22 mouse cellular contexts compared by ENCODE assay signal in genomic region chr5:32033621-32034020, GRCm38 (mm10).
DNase-seq lines count a peak whose midpoint lies in the region; TF ChIP-seq lines count a peak whose summit lies in the region.
"Had no signal": no experiment of that assay in that cellular context is flagged by ENCODE, and none has a peak within 500 bp of the region (broad histone marks: within the 10 kb centered on the region; RNA-seq: fewer than 3 reads in every experiment).

No protein-coding gene starts in this region.

- peaks cover 2% of the 10 kb centered on the region for H3K4me1 ChIP-seq in heart, adult 2 months (ENCODE audit: control insufficient read depth, insufficient read depth, low read length)
- peaks cover 35% of the 10 kb centered on the region for H3K4me1 ChIP-seq in small intestine, adult 2 months (ENCODE audit: control insufficient read depth, insufficient read depth, insufficient read length, low read length)
- H3K4me1 ChIP-seq: embryonic facial prominence, embryonic 12.5 days; embryonic facial prominence, embryonic 15.5 days had no signal

- peak; percentile 46 for DNase-seq in adrenal gland, postnatal 10 days
- no peak for DNase-seq in adrenal gland, adult (ENCODE audit: inconsistent age in 2 of 2, low spot score in 1 of 2)
- no peak for DNase-seq in gastrocnemius, adult 2 months
- no peak for DNase-seq in gastrocnemius, postnatal 14 days
- no peak for DNase-seq in heart, adult 2 months
- DNase-seq in heart, adult 8-10 months (ENCODE audit: low spot score), result no peak
- no peak for DNase-seq in frontal cortex, postnatal 14 days (ENCODE audit: low spot score in 2 of 2)
- DNase-seq: adrenal gland, postnatal 36 days; cerebellum, adult 11 months; cerebellum, adult 2 months; cerebellum, adult 9-11 months; cerebellum, postnatal 25 days; forebrain, postnatal 0 days; heart, postnatal 4 days; kidney, adult 11 months; kidney, adult 8-10 months had no signal

- TF ChIP-seq CTCF in gastrocnemius, adult 2 months (IDR thresholded peaks at IDR 0.05), result no peak
- TF ChIP-seq CTCF in heart, adult 2 months (IDR thresholded peaks at IDR 0.05), result no peak
- no peak for TF ChIP-seq CTCF in small intestine, adult 2 months (IDR thresholded peaks at IDR 0.05; ENCODE audit: extremely low read depth, insufficient read length, insufficient replicate concordance, low read depth, low read length)

- H3K27ac ChIP-seq in gastrocnemius, adult 2 months, result peak overlapping the region; percentile 61
- peak overlapping the region; percentile 23 for H3K27ac ChIP-seq in heart, adult 2 months
- H3K27ac ChIP-seq in small intestine, adult 2 months (ENCODE audit: insufficient read depth, low read depth, low read length), result peak overlapping the region; percentile 97
- H3K27ac ChIP-seq: embryonic facial prominence, embryonic 12.5 days; embryonic facial prominence, embryonic 15.5 days; heart, embryonic 13.5 days; hindbrain, embryonic 14.5 days; hindbrain, postnatal 0 days had no signal

- H3K36me3 ChIP-seq in heart, adult 2 months (ENCODE audit: control insufficient read depth, insufficient read depth, low read length), result no peaks in the 10 kb centered on the region; the same call in 1 of the 2 replicates
- H3K36me3 ChIP-seq in small intestine, adult 2 months (ENCODE audit: control insufficient read depth, insufficient read depth, low read length), result no peaks in the 10 kb centered on the region
- H3K36me3 ChIP-seq: embryonic facial prominence, embryonic 12.5 days; embryonic facial prominence, embryonic 15.5 days; heart, embryonic 13.5 days had no signal

- intact Hi-C loops in gastrocnemius, adult 2 months (cut with DNase I), result no loop called here
- intact Hi-C loops in gastrocnemius, postnatal 14 days (cut with DNase I; ENCODE audit: low total_unique reads), result no loop called here
- intact Hi-C loops in heart, adult 2 months (cut with DNase I), result no loop called here

- no peak overlapping the region for H3K9ac ChIP-seq in heart, adult 2 months (ENCODE audit: low read depth, low read length)
- H3K9ac ChIP-seq: embryonic facial prominence, embryonic 12.5 days; embryonic facial prominence, embryonic 15.5 days; forebrain, postnatal 0 days; heart, embryonic 13.5 days; hindbrain, embryonic 14.5 days had no signal

- TF ChIP-seq POLR2A in heart, adult 2 months (IDR thresholded peaks at IDR 0.05; ENCODE audit: insufficient read depth, low read depth, low read length), result no peak
- TF ChIP-seq POLR2A in small intestine, adult 2 months (IDR thresholded peaks at IDR 0.05; ENCODE audit: low read depth, low read length), result no peak

- no peaks in the 10 kb centered on the region for H3K27me3 ChIP-seq in heart, adult 2 months (ENCODE audit: control insufficient read depth, insufficient read depth, low read length)
- H3K27me3 ChIP-seq in small intestine, adult 2 months (ENCODE audit: control insufficient read depth, insufficient read depth, low read length), result no peaks in the 10 kb centered on the region
- H3K27me3 ChIP-seq: embryonic facial prominence, embryonic 12.5 days; embryonic facial prominence, embryonic 15.5 days; heart, embryonic 13.5 days had no signal

- TF ChIP-seq EP300 in heart, adult 2 months (IDR thresholded peaks at IDR 0.05; ENCODE audit: insufficient read depth, low read depth, low read length), result no peak

- H3K4me3 ChIP-seq in gastrocnemius, adult 2 months, result no peak overlapping the region
- no peak overlapping the region for H3K4me3 ChIP-seq in heart, adult 2 months
- H3K4me3 ChIP-seq in small intestine, adult 2 months (ENCODE audit: low read depth, low read length), result no peak overlapping the region
- H3K4me3 ChIP-seq: embryonic facial prominence, embryonic 12.5 days; embryonic facial prominence, embryonic 15.5 days; heart, embryonic 13.5 days had no signal

- H3K79me2 ChIP-seq in heart, adult 2 months (replicated peaks; ENCODE audit: control insufficient read depth, insufficient read depth, low read length), result no peaks in the 10 kb centered on the region

Comparison
In these comparisons a context has a peak if more than half of its experiments do, and no peak if none do; other contexts are left out.
1. H3K27ac ChIP-seq: peak in every context shown above with its lines; median percentile 97 in small intestine, adult 2 months; 61 in gastrocnemius, adult 2 months; 23 in heart, adult 2 months.